Mouse (Mus musculus): Measurements from ENCODE around the gene Bicral. TPM values are rescaled to one million over a fixed set of nuclear protein-coding genes. Genes with fewer than 3 reads are reported as not detected.

Gene Bicral
- polyA plus RNA-seq, 1 experiment = 5.1 TPM

DNA sequence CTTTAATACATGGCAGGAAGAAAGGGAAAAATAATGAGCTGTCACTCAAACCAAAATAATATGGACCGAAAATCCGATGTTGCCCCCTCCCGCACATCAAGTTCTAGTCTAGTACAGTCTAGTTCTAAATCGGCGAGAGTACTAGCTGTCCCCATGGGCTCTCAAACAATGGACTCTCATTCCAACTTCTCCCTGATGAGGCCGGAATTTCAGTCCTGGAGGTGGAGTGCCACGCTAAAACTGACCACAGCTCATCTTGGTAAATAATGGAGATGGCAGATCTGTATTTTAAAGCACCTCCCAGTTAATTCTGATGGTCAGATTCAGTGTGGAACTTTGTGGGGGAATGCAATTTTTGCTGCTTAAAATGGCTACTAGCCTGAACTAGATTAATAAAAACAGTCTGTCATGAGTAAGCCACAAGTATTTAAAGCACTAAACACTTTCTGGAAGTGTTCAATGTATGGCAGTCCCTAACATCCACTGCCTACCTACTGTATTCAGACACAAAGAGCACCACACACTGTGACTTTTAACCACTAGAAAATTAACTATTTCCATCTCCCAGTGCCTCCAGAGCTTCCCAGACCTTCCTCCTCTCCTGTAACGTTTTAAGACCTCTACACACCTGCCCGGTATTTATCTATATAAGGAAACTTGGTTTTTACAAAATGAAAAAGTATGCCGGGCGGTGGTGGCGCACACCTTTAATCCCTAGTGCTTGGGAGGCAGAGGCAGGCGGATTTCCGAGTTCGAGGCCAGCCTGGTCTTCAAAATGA, 2.8 kb downstream of the Bicral start:
- Histone ChIP-seq H3K4me3 (peak overlapping the region; percentile 85), H3K4me2 (ENCODE audit: low read depth) (peak overlapping the region; percentile 77), H3K27me3 (ENCODE audit: control insufficient read depth, insufficient read depth, insufficient read length) (no peaks in the 10 kb centered on the region), H3K36me3 (ENCODE audit: control insufficient read depth, insufficient read depth) (no peaks in the 10 kb centered on the region), H3K79me2 (ENCODE audit: control insufficient read depth, insufficient read depth) (peaks cover 32% of the 10 kb centered on the region), H3ac (ENCODE audit: control insufficient read depth, insufficient read length) (peak overlapping the region; percentile 98)
- TF ChIP-seq E2F4 (IDR thresholded peaks at IDR 0.05; ENCODE audit: insufficient read depth) = no peak
- no peak for TF ChIP-seq TCF3 (IDR thresholded peaks at IDR 0.05; ENCODE audit: insufficient read length, low read depth)
- TF ChIP-seq REST (IDR thresholded peaks at IDR 0.05; ENCODE audit: insufficient read depth, insufficient read length) = no peak
- no peak for TF ChIP-seq SRF (IDR thresholded peaks at IDR 0.05; ENCODE audit: control insufficient read depth, insufficient read length, low read depth)
- no peak for TF ChIP-seq CEBPB (IDR thresholded peaks at IDR 0.05; ENCODE audit: insufficient read depth, poor library complexity, severe bottlenecking)
- no peak for TF ChIP-seq USF1 (IDR thresholded peaks at IDR 0.05; ENCODE audit: low read depth)
- no peak for TF ChIP-seq TCF12 (IDR thresholded peaks at IDR 0.05; ENCODE audit: insufficient read depth, poor library complexity, severe bottlenecking)
- TF ChIP-seq POLR2A (IDR thresholded peaks at IDR 0.05; ENCODE audit: insufficient read length, low read depth) = no peak
- TF ChIP-seq MYOD1 (IDR thresholded peaks at IDR 0.05; ENCODE audit: control insufficient read depth in 1 of 3, insufficient read length in 2 of 3, low read depth in 2 of 3) = no peak
- no peak for TF ChIP-seq MYOG (IDR thresholded peaks at IDR 0.05; ENCODE audit: control insufficient read depth in 1 of 3, insufficient read depth in 1 of 3, insufficient read length in 2 of 3, low read depth in 2 of 3)
- TF ChIP-seq MAX (IDR thresholded peaks at IDR 0.05; ENCODE audit: low read depth) = no peak
- TF ChIP-seq POLR2AphosphoS2 (IDR thresholded peaks at IDR 0.05; ENCODE audit: insufficient read length, low read depth) = no peak

DNA sequence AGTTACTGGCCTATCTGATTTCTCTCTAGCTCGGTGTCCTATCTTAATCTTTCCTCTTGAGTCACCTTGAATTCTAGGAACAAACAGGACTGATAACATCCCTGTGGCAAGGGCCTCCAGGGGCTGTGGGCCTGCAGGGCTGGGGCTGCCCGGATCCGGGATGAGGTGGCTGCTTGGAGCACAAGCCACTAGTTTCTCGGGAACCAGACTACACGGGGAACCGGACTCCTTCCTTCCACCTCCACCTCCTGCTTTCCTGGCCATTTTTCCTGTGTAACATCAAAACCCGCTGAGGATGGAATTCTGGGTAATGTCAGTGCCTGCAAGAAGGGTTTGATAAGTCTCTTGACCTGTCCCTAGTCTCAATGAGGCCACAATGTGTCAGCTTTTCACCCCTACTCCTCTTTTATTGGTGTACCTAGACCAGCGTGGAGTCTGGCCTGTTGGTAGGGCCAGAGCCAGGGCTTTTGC, 3.6 kb downstream of the Bicral start:
- Histone ChIP-seq H3K79me2 (ENCODE audit: control insufficient read depth, insufficient read depth) (peaks cover 32% of the 10 kb centered on the region), H3K4me2 (ENCODE audit: low read depth) (peak overlapping the region; percentile 77), H3K27me3 (ENCODE audit: control insufficient read depth, insufficient read depth, insufficient read length) (no peaks in the 10 kb centered on the region), H3ac (ENCODE audit: control insufficient read depth, insufficient read length) (no peak overlapping the region), H3K4me3 (peak overlapping the region; percentile 85), H3K36me3 (ENCODE audit: control insufficient read depth, insufficient read depth) (no peaks in the 10 kb centered on the region)
- no peak for TF ChIP-seq MAX (IDR thresholded peaks at IDR 0.05; ENCODE audit: low read depth)
- no peak for TF ChIP-seq REST (IDR thresholded peaks at IDR 0.05; ENCODE audit: insufficient read depth, insufficient read length)
- TF ChIP-seq TCF3 (IDR thresholded peaks at IDR 0.05; ENCODE audit: insufficient read length, low read depth) = no peak
- no peak for TF ChIP-seq POLR2A (IDR thresholded peaks at IDR 0.05; ENCODE audit: insufficient read length, low read depth)
- TF ChIP-seq POLR2AphosphoS2 (IDR thresholded peaks at IDR 0.05; ENCODE audit: insufficient read length, low read depth) = peak; percentile 68
- no peak for TF ChIP-seq TCF12 (IDR thresholded peaks at IDR 0.05; ENCODE audit: insufficient read depth, poor library complexity, severe bottlenecking)

DNA sequence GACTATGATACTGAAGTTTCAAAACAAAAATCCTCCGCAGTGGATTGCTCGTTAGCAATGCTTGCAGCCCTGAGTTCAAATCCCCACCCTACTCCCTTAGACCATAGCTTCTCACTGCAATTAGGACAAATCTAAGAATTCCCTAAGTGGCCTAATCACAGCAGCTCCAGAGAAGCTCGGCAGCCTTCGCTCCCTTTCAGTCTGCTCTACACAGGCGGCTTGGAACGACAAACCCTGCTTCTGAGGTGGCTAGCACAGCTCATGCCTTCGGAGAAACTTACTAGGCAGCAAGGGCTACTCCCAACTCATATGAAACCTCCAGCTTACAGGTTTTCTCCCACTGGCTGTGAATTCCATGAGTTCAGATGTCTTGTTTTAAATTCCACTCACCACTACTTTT, 4.2 kb downstream of the Bicral start:
- Histone ChIP-seq H3K27me3 (ENCODE audit: control insufficient read depth, insufficient read depth, insufficient read length) (no peaks in the 10 kb centered on the region), H3K79me2 (ENCODE audit: control insufficient read depth, insufficient read depth) (peaks cover 32% of the 10 kb centered on the region), H3K4me2 (ENCODE audit: low read depth) (no peak overlapping the region), H3K4me3 (no peak overlapping the region), H3K36me3 (ENCODE audit: control insufficient read depth, insufficient read depth) (no peaks in the 10 kb centered on the region), H3ac (ENCODE audit: control insufficient read depth, insufficient read length) (no peak overlapping the region)
- TF ChIP-seq CEBPB (IDR thresholded peaks at IDR 0.05; ENCODE audit: insufficient read depth, poor library complexity, severe bottlenecking) (no peak), SRF (IDR thresholded peaks at IDR 0.05; ENCODE audit: control insufficient read depth, insufficient read length, low read depth) (no peak), POLR2A (IDR thresholded peaks at IDR 0.05; ENCODE audit: insufficient read length, low read depth) (peak; percentile 6), POLR2AphosphoS2 (IDR thresholded peaks at IDR 0.05; ENCODE audit: insufficient read length, low read depth) (peak; percentile 63)

DNA sequence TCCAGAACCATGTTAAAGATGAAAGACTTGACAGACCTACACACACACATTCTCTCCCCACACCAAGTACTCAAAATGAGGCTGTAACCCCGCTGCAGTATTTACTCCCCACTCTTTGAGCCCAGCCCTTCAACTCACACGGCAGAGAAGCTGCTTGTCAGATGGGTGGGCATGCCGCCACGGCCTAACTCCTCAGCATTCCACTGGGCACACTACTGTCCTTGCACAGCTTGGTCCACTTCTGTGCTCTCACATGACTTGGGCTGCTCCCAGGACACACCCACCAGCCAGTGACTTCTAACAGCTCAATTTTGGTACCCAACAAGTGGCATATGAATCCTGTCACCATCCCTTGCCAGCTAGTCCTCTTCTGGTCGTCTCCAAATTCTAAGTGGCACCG, 5.0 kb downstream of the Bicral start:
- H3K36me3 ChIP-seq (ENCODE audit: control insufficient read depth, insufficient read depth) = no peaks in the 10 kb centered on the region
- H3ac ChIP-seq (ENCODE audit: control insufficient read depth, insufficient read length) = no peak overlapping the region
- H3K4me3 ChIP-seq = no peak overlapping the region
- peaks cover 32% of the 10 kb centered on the region for H3K79me2 ChIP-seq (ENCODE audit: control insufficient read depth, insufficient read depth)
- no peak overlapping the region for H3K4me2 ChIP-seq (ENCODE audit: low read depth)
- no peak for TF ChIP-seq USF1 (IDR thresholded peaks at IDR 0.05; ENCODE audit: low read depth)
- peak in 1 of 3 experiments; percentile 49 for TF ChIP-seq MYOG (IDR thresholded peaks at IDR 0.05; ENCODE audit: control insufficient read depth in 1 of 3, insufficient read depth in 1 of 3, insufficient read length in 2 of 3, low read depth in 2 of 3)
- peak; percentile 99 for TF ChIP-seq POLR2AphosphoS2 (IDR thresholded peaks at IDR 0.05; ENCODE audit: insufficient read length, low read depth)
- peak in 1 of 3 experiments; percentile 33 for TF ChIP-seq MYOD1 (IDR thresholded peaks at IDR 0.05; ENCODE audit: control insufficient read depth in 1 of 3, insufficient read length in 2 of 3, low read depth in 2 of 3)
- TF ChIP-seq POLR2A (IDR thresholded peaks at IDR 0.05; ENCODE audit: insufficient read length, low read depth) = peak; percentile 73
- H3K27me3 ChIP-seq (ENCODE audit: control insufficient read depth, insufficient read depth, insufficient read length) = no peaks in the 10 kb centered on the region

DNA sequence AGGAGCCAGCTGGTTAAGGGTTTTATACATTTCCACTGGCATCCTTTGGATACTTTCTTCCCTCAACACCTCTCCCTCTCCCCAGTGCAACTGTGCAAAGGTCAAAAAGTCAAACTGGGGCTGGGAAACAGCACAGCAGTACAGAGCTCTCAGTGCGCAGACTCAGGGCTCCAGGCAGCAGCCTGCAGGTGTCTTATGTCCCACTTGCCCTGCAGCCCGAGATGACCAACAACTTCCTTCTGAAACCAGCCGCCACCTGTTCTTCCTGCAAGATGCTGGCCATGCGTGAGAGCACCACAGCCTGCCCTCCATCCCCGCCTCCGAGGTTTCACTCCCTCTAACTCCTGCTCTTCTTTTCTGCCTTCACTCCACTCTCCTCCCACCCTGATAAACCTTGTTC, 5.6 kb downstream of the Bicral start:
- Histone ChIP-seq H3K27me3 (ENCODE audit: control insufficient read depth, insufficient read depth, insufficient read length) (no peaks in the 10 kb centered on the region), H3ac (ENCODE audit: control insufficient read depth, insufficient read length) (no peak overlapping the region), H3K79me2 (ENCODE audit: control insufficient read depth, insufficient read depth) (peaks cover 32% of the 10 kb centered on the region), H3K4me2 (ENCODE audit: low read depth) (no peak overlapping the region), H3K36me3 (ENCODE audit: control insufficient read depth, insufficient read depth) (no peaks in the 10 kb centered on the region), H3K4me3 (no peak overlapping the region)
- peak in 2 of 3 experiments; percentile 72 to 74 for TF ChIP-seq MYOD1 (IDR thresholded peaks at IDR 0.05; ENCODE audit: control insufficient read depth in 1 of 3, insufficient read length in 2 of 3, low read depth in 2 of 3)
- no peak for TF ChIP-seq MAX (IDR thresholded peaks at IDR 0.05; ENCODE audit: low read depth)
- no peak for TF ChIP-seq USF1 (IDR thresholded peaks at IDR 0.05; ENCODE audit: low read depth)
- TF ChIP-seq MYOG (IDR thresholded peaks at IDR 0.05; ENCODE audit: control insufficient read depth in 1 of 3, insufficient read depth in 1 of 3, insufficient read length in 2 of 3, low read depth in 2 of 3) = peak in 2 of 3 experiments; percentile 66
- TF ChIP-seq POLR2AphosphoS2 (IDR thresholded peaks at IDR 0.05; ENCODE audit: insufficient read length, low read depth) = peak; percentile 87

Data from myocyte (in vitro differentiated cells).